Mouse (Mus musculus): Measurements from ENCODE around the gene Haus7. TPM values are rescaled to one million over a fixed set of nuclear protein-coding genes. Genes with fewer than 3 reads are reported as not detected.

Gene Haus7
- polyA plus RNA-seq, 1 experiment from 2014 or later: 42.3 TPM

GRCm38 (mm10) chrX:73474340-73475165 is 15.7 kb upstream of the Haus7 start:
- Histone ChIP-seq H3K9me3 (replicated peaks; ENCODE audit: control insufficient read depth, low read length) (no peaks in the 10 kb centered on the region), H3K4me2 (ENCODE audit: low read depth, low read length) (no peak overlapping the region), H3K36me3 (ENCODE audit: control insufficient read depth, insufficient read depth) (no peaks in the 10 kb centered on the region), H3K4me1 (ENCODE audit: control insufficient read depth, insufficient read depth, low read length) (peaks cover 3% of the 10 kb centered on the region; the same call in 1 of the 2 replicates), H3K4me3 (ENCODE audit: low read length) (no peak overlapping the region), H3K27ac (ENCODE audit: low read length) (peak overlapping the region; percentile 46), H3K27me3 (ENCODE audit: control insufficient read depth, insufficient read depth, low read length) (0 out of 2 replicates have a peak, but pooled peaks cover 2% of the 10 kb centered on the region), H3K9ac (ENCODE audit: low read length) (no peak overlapping the region)
- 50% methylated on average over 12 of the region's 12 CpGs for WGBS
- ATAC-seq (replicated peaks; ENCODE audit: extremely low read depth, insufficient read depth, low FRiP score): peak; percentile 57; the same call in 1 of the 2 replicates

GRCm38 (mm10) chrX:73471764-73472163 is 12.9 kb upstream of the Haus7 start:
- H3K4me3 ChIP-seq (ENCODE audit: low read length): no peak overlapping the region
- H3K4me2 ChIP-seq (ENCODE audit: low read depth, low read length): no peak overlapping the region
- no peaks in the 10 kb centered on the region for H3K36me3 ChIP-seq (ENCODE audit: control insufficient read depth, insufficient read depth)
- 78% methylated on average over 3 of the region's 3 CpGs for WGBS
- no peak for ATAC-seq (replicated peaks; ENCODE audit: extremely low read depth, insufficient read depth, low FRiP score)
- no peaks in the 10 kb centered on the region for H3K9me3 ChIP-seq (replicated peaks; ENCODE audit: control insufficient read depth, low read length)
- no peak overlapping the region for H3K27ac ChIP-seq (ENCODE audit: low read length)
- no peak overlapping the region for H3K9ac ChIP-seq (ENCODE audit: low read length)
- H3K27me3 ChIP-seq (ENCODE audit: control insufficient read depth, insufficient read depth, low read length): no peaks in the 10 kb centered on the region
- H3K4me1 ChIP-seq (ENCODE audit: control insufficient read depth, insufficient read depth, low read length): peaks cover 3% of the 10 kb centered on the region; the same call in 1 of the 2 replicates

GRCm38 (mm10) chrX:73468752-73469151 is 9.9 kb upstream of the Haus7 start:
- ATAC-seq (replicated peaks; ENCODE audit: extremely low read depth, insufficient read depth, low FRiP score): no peak

GRCm38 (mm10) chrX:73468330-73468729 is 9.5 kb upstream of the Haus7 start:
- Histone ChIP-seq H3K36me3 (ENCODE audit: control insufficient read depth, insufficient read depth) (no peaks in the 10 kb centered on the region), H3K9ac (ENCODE audit: low read length) (no peak overlapping the region), H3K4me2 (ENCODE audit: low read depth, low read length) (no peak overlapping the region), H3K9me3 (replicated peaks; ENCODE audit: control insufficient read depth, low read length) (no peaks in the 10 kb centered on the region), H3K27ac (ENCODE audit: low read length) (peak overlapping the region; percentile 75), H3K27me3 (ENCODE audit: control insufficient read depth, insufficient read depth, low read length) (no peaks in the 10 kb centered on the region), H3K4me3 (ENCODE audit: low read length) (no peak overlapping the region), H3K4me1 (ENCODE audit: control insufficient read depth, insufficient read depth, low read length) (no peaks in the 10 kb centered on the region)
- WGBS: 64% methylated on average over 3 of the region's 3 CpGs
- no peak for ATAC-seq (replicated peaks; ENCODE audit: extremely low read depth, insufficient read depth, low FRiP score)

More at GRCm38 (mm10) chrX:73468752-73469151, 9.9 kb upstream of the Haus7 start:
- no peak overlapping the region for H3K4me3 ChIP-seq (ENCODE audit: low read length)
- H3K4me1 ChIP-seq (ENCODE audit: control insufficient read depth, insufficient read depth, low read length): no peaks in the 10 kb centered on the region
- H3K9me3 ChIP-seq (replicated peaks; ENCODE audit: control insufficient read depth, low read length): no peaks in the 10 kb centered on the region
- no peaks in the 10 kb centered on the region for H3K36me3 ChIP-seq (ENCODE audit: control insufficient read depth, insufficient read depth)
- H3K27ac ChIP-seq (ENCODE audit: low read length): peak overlapping the region; percentile 40; the same call in 1 of the 2 replicates
- no peaks in the 10 kb centered on the region for H3K27me3 ChIP-seq (ENCODE audit: control insufficient read depth, insufficient read depth, low read length)
- 67% methylated on average over 1 of the region's 1 CpGs for WGBS
- H3K4me2 ChIP-seq (ENCODE audit: low read depth, low read length): no peak overlapping the region
- no peak overlapping the region for H3K9ac ChIP-seq (ENCODE audit: low read length)

GRCm38 (mm10) chrX:73467446-73468241 is 8.8 kb upstream of the Haus7 start:
- H3K4me2 ChIP-seq (ENCODE audit: low read depth, low read length): no peak overlapping the region
- no peaks in the 10 kb centered on the region for H3K27me3 ChIP-seq (ENCODE audit: control insufficient read depth, insufficient read depth, low read length)
- no peaks in the 10 kb centered on the region for H3K9me3 ChIP-seq (replicated peaks; ENCODE audit: control insufficient read depth, low read length)
- peak overlapping the region; percentile 75 for H3K27ac ChIP-seq (ENCODE audit: low read length)
- no peaks in the 10 kb centered on the region for H3K4me1 ChIP-seq (ENCODE audit: control insufficient read depth, insufficient read depth, low read length)
- no peaks in the 10 kb centered on the region for H3K36me3 ChIP-seq (ENCODE audit: control insufficient read depth, insufficient read depth)
- H3K9ac ChIP-seq (ENCODE audit: low read length): no peak overlapping the region
- WGBS: 45% methylated on average over 5 of the region's 5 CpGs
- ATAC-seq (replicated peaks; ENCODE audit: extremely low read depth, insufficient read depth, low FRiP score): peak; percentile 45; the same call in 1 of the 2 replicates
- no peak overlapping the region for H3K4me3 ChIP-seq (ENCODE audit: low read length)

GRCm38 (mm10) chrX:73465483-73466186 is 6.8 kb upstream of the Haus7 start:
- H3K9ac ChIP-seq (ENCODE audit: low read length): no peak overlapping the region
- H3K36me3 ChIP-seq (ENCODE audit: control insufficient read depth, insufficient read depth): no peaks in the 10 kb centered on the region
- H3K27me3 ChIP-seq (ENCODE audit: control insufficient read depth, insufficient read depth, low read length): no peaks in the 10 kb centered on the region
- H3K4me3 ChIP-seq (ENCODE audit: low read length): no peak overlapping the region
- H3K27ac ChIP-seq (ENCODE audit: low read length): peak overlapping the region; percentile 56
- H3K4me2 ChIP-seq (ENCODE audit: low read depth, low read length): no peak overlapping the region
- H3K9me3 ChIP-seq (replicated peaks; ENCODE audit: control insufficient read depth, low read length): no peaks in the 10 kb centered on the region
- ATAC-seq (replicated peaks; ENCODE audit: extremely low read depth, insufficient read depth, low FRiP score): peak; percentile 67
- no peaks in the 10 kb centered on the region for H3K4me1 ChIP-seq (ENCODE audit: control insufficient read depth, insufficient read depth, low read length)
- 38% methylated on average over 9 of the region's 9 CpGs for WGBS

GRCm38 (mm10) chrX:73460792-73461191 is 1.9 kb upstream of the Haus7 start:
- H3K27me3 ChIP-seq (ENCODE audit: control insufficient read depth, insufficient read depth, low read length): no peaks in the 10 kb centered on the region
- no peak overlapping the region for H3K4me2 ChIP-seq (ENCODE audit: low read depth, low read length)
- H3K36me3 ChIP-seq (ENCODE audit: control insufficient read depth, insufficient read depth): no peaks in the 10 kb centered on the region
- H3K9ac ChIP-seq (ENCODE audit: low read length): no peak overlapping the region
- WGBS: 73% methylated on average over 4 of the region's 4 CpGs
- no peaks in the 10 kb centered on the region for H3K9me3 ChIP-seq (replicated peaks; ENCODE audit: control insufficient read depth, low read length)
- H3K4me1 ChIP-seq (ENCODE audit: control insufficient read depth, insufficient read depth, low read length): peaks cover 7% of the 10 kb centered on the region; the same call in 1 of the 2 replicates
- no peak for ATAC-seq (replicated peaks; ENCODE audit: extremely low read depth, insufficient read depth, low FRiP score)
- H3K27ac ChIP-seq (ENCODE audit: low read length): no peak overlapping the region
- no peak overlapping the region for H3K4me3 ChIP-seq (ENCODE audit: low read length)

- no peak overlapping the region for H3K4me2 ChIP-seq (ENCODE audit: low read depth, low read length)
- WGBS: 17% methylated on average over 2 of the region's 2 CpGs
- no peaks in the 10 kb centered on the region for H3K36me3 ChIP-seq (ENCODE audit: control insufficient read depth, insufficient read depth)
- no peaks in the 10 kb centered on the region; the same call in 1 of the 2 replicates for H3K27me3 ChIP-seq (ENCODE audit: control insufficient read depth, insufficient read depth, low read length)
- no peak overlapping the region for H3K9ac ChIP-seq (ENCODE audit: low read length)
- no peaks in the 10 kb centered on the region for H3K9me3 ChIP-seq (replicated peaks; ENCODE audit: control insufficient read depth, low read length)
- no peak for ATAC-seq (replicated peaks; ENCODE audit: extremely low read depth, insufficient read depth, low FRiP score)
- H3K4me1 ChIP-seq (ENCODE audit: control insufficient read depth, insufficient read depth, low read length): peaks cover 3% of the 10 kb centered on the region; the same call in 1 of the 2 replicates
- H3K27ac ChIP-seq (ENCODE audit: low read length): no peak overlapping the region
- H3K4me3 ChIP-seq (ENCODE audit: low read length): no peak overlapping the region
These were observed 6.9 kb downstream of the Haus7 start for GRCm38 (mm10) chrX:73451949-73452348.

Measured in heart, embryonic 16.5 days (tissue).